Mouse (Mus musculus): ENCODE data around the gene Gm10277. TPM values are rescaled to one million over a fixed set of nuclear protein-coding genes. Genes with fewer than 3 reads are reported as not detected.

Gene Gm10277
- polyA plus RNA-seq, 1 experiment from 2014 or later = 1.6 TPM

DNA sequence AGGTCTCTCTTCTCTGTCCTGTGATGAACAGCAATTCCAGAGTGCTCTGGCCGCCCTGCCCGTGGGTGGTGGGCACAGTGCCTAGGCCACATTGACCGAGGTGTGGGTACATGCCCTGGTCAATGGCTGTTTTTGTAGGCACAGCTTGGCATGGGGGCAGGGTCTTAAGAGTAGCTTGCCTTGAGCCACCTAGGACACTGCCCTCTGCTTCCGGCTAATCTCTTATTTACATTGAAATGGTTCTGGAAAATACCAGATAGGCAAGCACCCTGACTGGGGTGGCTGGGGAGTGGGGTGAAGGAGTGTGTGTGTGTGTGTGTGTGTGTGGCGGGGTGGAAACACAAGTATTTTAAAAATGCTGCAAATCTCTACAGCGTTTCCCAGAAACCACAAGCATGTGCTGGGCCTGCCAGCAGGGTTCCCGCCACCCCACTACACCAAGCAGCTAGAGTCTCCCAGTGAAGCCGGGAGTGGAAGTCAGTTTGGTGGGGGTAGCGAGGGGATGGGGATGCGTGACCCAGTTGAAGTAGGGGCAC, 4.3 kb downstream of the Gm10277 start:
- Histone ChIP-seq H3K9ac (ENCODE audit: low read depth, low read length) (no peak overlapping the region; the same call in 1 of the 2 replicates), H3K4me2 (ENCODE audit: low read length) (no peak overlapping the region), H3K9me3 (ENCODE audit: control insufficient read depth, low read length) (no peaks in the 10 kb centered on the region), H3K27me3 (replicated peaks; ENCODE audit: control insufficient read depth, insufficient read depth, low read length) (no peaks in the 10 kb centered on the region), H3K27ac (ENCODE audit: low read depth, low read length) (peak overlapping the region; percentile 33), H3K4me3 (ENCODE audit: low read length) (no peak overlapping the region), H3K4me1 (ENCODE audit: control insufficient read depth, insufficient read depth, low read depth, low read length) (peaks cover 28% of the 10 kb centered on the region), H3K36me3 (ENCODE audit: control insufficient read depth, insufficient read depth, low read length) (no peaks in the 10 kb centered on the region)
- 0 out of 2 replicates have a peak, but pooled peaks have one; percentile 24 for ATAC-seq
- WGBS = 51% methylated on average over 10 of the region's 10 CpGs

- Histone ChIP-seq H3K27ac (ENCODE audit: low read depth, low read length) (no peak overlapping the region), H3K36me3 (ENCODE audit: control insufficient read depth, insufficient read depth, low read length) (peaks cover 7% of the 10 kb centered on the region; the same call in 1 of the 2 replicates), H3K4me2 (ENCODE audit: low read length) (no peak overlapping the region), H3K4me3 (ENCODE audit: low read length) (no peak overlapping the region), H3K9ac (ENCODE audit: low read depth, low read length) (no peak overlapping the region), H3K27me3 (replicated peaks; ENCODE audit: control insufficient read depth, insufficient read depth, low read length) (no peaks in the 10 kb centered on the region), H3K9me3 (ENCODE audit: control insufficient read depth, low read length) (no peaks in the 10 kb centered on the region), H3K4me1 (ENCODE audit: control insufficient read depth, insufficient read depth, low read depth, low read length) (peaks cover 28% of the 10 kb centered on the region)
- ATAC-seq = no peak
- 92% methylated on average over 7 of the region's 7 CpGs for WGBS
Observed at GRCm38 (mm10) chr11:77782104-77782815, 5.3 kb downstream of the Gm10277 start.

DNA sequence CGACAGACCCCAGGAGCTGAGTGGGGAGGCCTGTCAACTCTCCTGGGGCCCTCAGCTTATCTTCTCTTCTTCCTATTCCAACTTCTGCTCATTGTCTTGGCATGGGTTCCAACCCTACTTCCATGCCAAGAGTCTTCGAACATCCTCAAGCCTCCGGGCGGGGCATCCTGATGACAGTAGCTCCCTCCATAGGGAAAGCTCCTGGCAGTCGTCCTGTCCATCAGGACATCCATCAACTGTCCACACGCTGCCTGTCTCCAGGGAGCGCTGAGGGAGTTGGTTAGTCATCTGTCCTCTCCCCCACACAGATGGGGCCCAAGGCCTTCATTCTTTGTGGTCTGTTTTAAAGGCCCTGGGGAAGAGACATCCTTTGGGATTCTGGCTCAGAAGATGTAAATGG, 6.5 kb downstream of the Gm10277 start:
- no peaks in the 10 kb centered on the region for H3K27me3 ChIP-seq (replicated peaks; ENCODE audit: control insufficient read depth, insufficient read depth, low read length)
- ATAC-seq = no peak

GRCm38 (mm10) chr11:77779240-77779639, 8.3 kb downstream of the Gm10277 start:
- H3K27me3 ChIP-seq (replicated peaks; ENCODE audit: control insufficient read depth, insufficient read depth, low read length) = no peaks in the 10 kb centered on the region
- peaks cover 7% of the 10 kb centered on the region; the same call in 1 of the 2 replicates for H3K36me3 ChIP-seq (ENCODE audit: control insufficient read depth, insufficient read depth, low read length)
- no peak overlapping the region for H3K4me2 ChIP-seq (ENCODE audit: low read length)
- H3K9ac ChIP-seq (ENCODE audit: low read depth, low read length) = no peak overlapping the region
- no peaks in the 10 kb centered on the region for H3K9me3 ChIP-seq (ENCODE audit: control insufficient read depth, low read length)
- WGBS = 92% methylated on average over 1 of the region's 1 CpGs
- no peak for ATAC-seq
- H3K4me3 ChIP-seq (ENCODE audit: low read length) = no peak overlapping the region
- H3K27ac ChIP-seq (ENCODE audit: low read depth, low read length) = no peak overlapping the region
- peaks cover 15% of the 10 kb centered on the region for H3K4me1 ChIP-seq (ENCODE audit: control insufficient read depth, insufficient read depth, low read depth, low read length)

More for the DNA sequence above, 6.5 kb downstream of the Gm10277 start:
- Histone ChIP-seq H3K4me3 (ENCODE audit: low read length) (no peak overlapping the region), H3K4me1 (ENCODE audit: control insufficient read depth, insufficient read depth, low read depth, low read length) (peaks cover 22% of the 10 kb centered on the region), H3K36me3 (ENCODE audit: control insufficient read depth, insufficient read depth, low read length) (peaks cover 7% of the 10 kb centered on the region; the same call in 1 of the 2 replicates), H3K9ac (ENCODE audit: low read depth, low read length) (no peak overlapping the region), H3K27ac (ENCODE audit: low read depth, low read length) (no peak overlapping the region), H3K4me2 (ENCODE audit: low read length) (no peak overlapping the region), H3K9me3 (ENCODE audit: control insufficient read depth, low read length) (no peaks in the 10 kb centered on the region)
- WGBS = 67% methylated on average over 7 of the region's 7 CpGs

DNA sequence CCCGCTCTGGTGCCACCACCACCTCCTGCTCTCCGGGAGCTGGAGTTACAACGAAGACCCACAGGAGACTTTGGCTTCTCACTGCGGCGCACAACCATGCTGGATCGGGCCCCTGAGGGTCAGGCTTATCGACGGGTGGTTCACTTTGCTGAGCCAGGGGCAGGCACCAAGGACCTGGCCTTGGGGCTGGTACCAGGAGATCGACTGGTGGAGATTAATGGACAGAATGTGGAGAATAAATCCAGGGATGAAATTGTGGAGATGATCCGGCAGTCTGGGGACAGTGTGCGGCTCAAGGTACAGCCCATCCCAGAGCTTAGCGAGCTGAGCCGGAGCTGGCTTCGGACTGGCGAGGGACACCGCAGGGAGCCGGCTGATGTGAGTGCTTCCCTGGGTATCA, 9.6 kb downstream of the Gm10277 start:
- no peaks in the 10 kb centered on the region for H3K9me3 ChIP-seq (ENCODE audit: control insufficient read depth, low read length)
- 91% methylated on average over 17 of the region's 17 CpGs for WGBS
- no peak overlapping the region for H3K4me2 ChIP-seq (ENCODE audit: low read length)
- no peak for ATAC-seq
- H3K27ac ChIP-seq (ENCODE audit: low read depth, low read length) = no peak overlapping the region
- no peak overlapping the region for H3K4me3 ChIP-seq (ENCODE audit: low read length)
- H3K27me3 ChIP-seq (replicated peaks; ENCODE audit: control insufficient read depth, insufficient read depth, low read length) = no peaks in the 10 kb centered on the region
- no peak overlapping the region for H3K9ac ChIP-seq (ENCODE audit: low read depth, low read length)
- peaks cover 7% of the 10 kb centered on the region; the same call in 1 of the 2 replicates for H3K36me3 ChIP-seq (ENCODE audit: control insufficient read depth, insufficient read depth, low read length)
- peaks cover 4% of the 10 kb centered on the region for H3K4me1 ChIP-seq (ENCODE audit: control insufficient read depth, insufficient read depth, low read depth, low read length)

- Histone ChIP-seq H3K27ac (ENCODE audit: low read depth, low read length) (no peak overlapping the region), H3K27me3 (replicated peaks; ENCODE audit: control insufficient read depth, insufficient read depth, low read length) (no peaks in the 10 kb centered on the region), H3K36me3 (ENCODE audit: control insufficient read depth, insufficient read depth, low read length) (peaks cover 7% of the 10 kb centered on the region; the same call in 1 of the 2 replicates), H3K4me1 (ENCODE audit: control insufficient read depth, insufficient read depth, low read depth, low read length) (peaks cover 4% of the 10 kb centered on the region), H3K4me3 (ENCODE audit: low read length) (no peak overlapping the region), H3K9ac (ENCODE audit: low read depth, low read length) (no peak overlapping the region), H3K4me2 (ENCODE audit: low read length) (no peak overlapping the region), H3K9me3 (ENCODE audit: control insufficient read depth, low read length) (no peaks in the 10 kb centered on the region)
- 89% methylated on average over 17 of the region's 17 CpGs for WGBS
- ATAC-seq = no peak
Observed at GRCm38 (mm10) chr11:77777436-77777835, 10.1 kb downstream of the Gm10277 start.

DNA sequence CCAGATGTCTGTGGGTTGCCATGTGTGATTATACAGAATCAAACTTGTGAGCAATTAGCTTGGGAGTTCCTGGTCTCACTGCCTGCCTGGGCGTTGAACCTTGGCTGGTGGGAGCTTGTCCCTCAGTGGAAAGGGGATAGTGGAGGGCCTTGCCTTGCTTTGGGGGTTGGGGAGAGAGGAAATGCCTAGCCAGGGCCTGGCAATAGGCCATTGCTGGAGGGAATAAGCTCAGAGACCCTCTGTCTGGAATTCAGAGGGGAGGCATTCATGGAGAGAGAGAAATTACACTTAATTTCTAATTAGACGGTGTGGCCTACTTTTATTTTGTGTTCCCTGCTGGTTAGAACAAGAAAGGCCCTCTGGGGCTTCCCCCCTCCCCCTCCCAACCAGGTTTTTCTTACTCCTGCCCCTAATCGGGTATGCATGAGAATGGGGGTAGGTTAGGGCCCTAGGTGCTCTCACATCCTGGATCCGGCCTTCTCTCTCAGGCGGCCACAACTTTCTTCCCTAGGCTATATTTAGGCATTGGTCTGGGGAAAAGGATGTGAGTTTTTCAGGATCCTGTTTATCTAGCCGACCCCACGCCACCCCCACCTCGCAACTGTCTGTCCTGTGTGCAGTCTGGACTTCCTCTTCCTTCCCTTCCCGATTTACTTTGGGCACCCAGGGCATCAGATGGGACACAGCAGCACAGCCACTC, 11.7 kb downstream of the Gm10277 start:
- Histone ChIP-seq H3K4me2 (ENCODE audit: low read length) (no peak overlapping the region), H3K9me3 (ENCODE audit: control insufficient read depth, low read length) (no peaks in the 10 kb centered on the region), H3K9ac (ENCODE audit: low read depth, low read length) (no peak overlapping the region), H3K4me1 (ENCODE audit: control insufficient read depth, insufficient read depth, low read depth, low read length) (peaks cover 4% of the 10 kb centered on the region), H3K27me3 (replicated peaks; ENCODE audit: control insufficient read depth, insufficient read depth, low read length) (no peaks in the 10 kb centered on the region), H3K4me3 (ENCODE audit: low read length) (no peak overlapping the region), H3K36me3 (ENCODE audit: control insufficient read depth, insufficient read depth, low read length) (peaks cover 7% of the 10 kb centered on the region; the same call in 1 of the 2 replicates), H3K27ac (ENCODE audit: low read depth, low read length) (peak overlapping the region; percentile 37; the same call in 1 of the 2 replicates)
- ATAC-seq = no peak
- 46% methylated on average over 9 of the region's 9 CpGs for WGBS

DNA sequence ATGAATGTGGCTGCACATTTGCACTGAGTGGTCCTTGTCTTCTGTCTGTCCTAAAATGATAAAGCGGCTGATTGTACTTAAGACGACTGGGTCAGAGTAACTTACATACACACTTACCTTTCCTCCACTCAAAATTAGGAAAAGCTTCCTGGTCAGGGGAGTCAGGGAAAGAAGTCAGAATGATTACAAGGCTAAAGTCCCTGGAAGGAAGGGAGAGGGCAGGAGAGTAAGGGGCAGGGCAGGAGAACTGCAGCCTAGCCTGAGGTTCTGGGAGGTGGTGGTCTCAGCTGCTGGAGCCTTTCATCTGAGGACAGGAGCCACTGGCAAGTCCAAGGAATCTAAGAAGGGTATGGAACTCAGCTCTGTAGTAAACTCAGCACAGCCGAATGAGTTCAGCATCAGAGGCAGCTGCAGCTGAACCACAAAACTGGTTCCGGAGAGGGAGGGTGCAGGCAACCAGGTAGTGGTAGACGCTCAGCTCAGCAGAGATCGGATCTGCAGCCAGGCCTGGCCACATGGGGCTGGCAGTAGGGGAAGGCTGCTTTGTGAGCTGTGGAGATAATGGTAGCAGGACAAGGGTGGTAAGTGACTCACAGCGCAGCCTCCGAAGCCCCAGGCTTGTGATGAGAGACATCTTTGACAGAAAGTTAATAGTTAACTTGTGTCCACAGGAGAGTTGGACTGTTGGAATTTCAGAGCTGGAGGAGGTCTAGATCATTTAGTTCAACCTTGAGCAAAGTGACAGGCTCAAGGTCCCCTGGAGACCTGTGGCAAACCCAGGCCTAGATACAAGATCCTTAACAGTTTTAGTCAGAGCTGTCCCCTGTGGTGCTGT, 15.5 kb downstream of the Gm10277 start:
- no peaks in the 10 kb centered on the region for H3K27me3 ChIP-seq (replicated peaks; ENCODE audit: control insufficient read depth, insufficient read depth, low read length)
- H3K4me3 ChIP-seq (ENCODE audit: low read length) = no peak overlapping the region
- no peaks in the 10 kb centered on the region for H3K36me3 ChIP-seq (ENCODE audit: control insufficient read depth, insufficient read depth, low read length)
- H3K9me3 ChIP-seq (ENCODE audit: control insufficient read depth, low read length) = no peaks in the 10 kb centered on the region
- WGBS = 58% methylated on average over 8 of the region's 8 CpGs
- H3K4me2 ChIP-seq (ENCODE audit: low read length) = no peak overlapping the region
- no peak for ATAC-seq
- H3K4me1 ChIP-seq (ENCODE audit: control insufficient read depth, insufficient read depth, low read depth, low read length) = peaks cover 4% of the 10 kb centered on the region
- H3K27ac ChIP-seq (ENCODE audit: low read depth, low read length) = no peak overlapping the region
- H3K9ac ChIP-seq (ENCODE audit: low read depth, low read length) = no peak overlapping the region
